Mouse (Mus musculus): Measurements from ENCODE around the gene Tmem165.

- TF ChIP-seq CTCF (IDR thresholded peaks at IDR 0.05; ENCODE audit: control insufficient read depth, insufficient read depth, insufficient replicate concordance, low read depth, low read length) (peak; percentile 53; the same call in 1 of the 2 replicates), POLR2A (IDR thresholded peaks at IDR 0.05; ENCODE audit: control insufficient read depth, low read depth, low read length) (peak; percentile 38)
These were observed 43.6 kb upstream of the Tmem165 start, which contains the start of gene Srd5a3 for GRCm38 (mm10) chr5:76139808-76140729.

Data from testis, adult 2 months (tissue).